Mouse (Mus musculus) liver, postnatal 0 days (tissue): ENCODE data around the gene N6amt1.

ENCODE experiments used
- CTCF ChIP-seq: sonication (generic); IDR thresholded peaks from 2 replicates; pipeline ENCODE4 v1.5.1; 2016; ENCODE audit warnings: antibody characterized with exemption, low read depth
- EP300 ChIP-seq: IDR thresholded peaks from 2 replicates; pipeline ENCODE4 v1.6.1; 2016; ENCODE audit warnings: antibody characterized with exemption, low read depth, mild to moderate bottlenecking

GRCm38 (mm10) chr16:87354075-87354583 lies at the start of gene N6amt1:
- 0 out of 2 replicates have a peak, but pooled peaks have one; percentile 17 for TF ChIP-seq CTCF
- peak; percentile 26; the same call in 1 of the 2 replicates for TF ChIP-seq EP300
